Mouse (Mus musculus): ENCODE data around the gene Phlda2. TPM values are rescaled to one million over a fixed set of nuclear protein-coding genes. Genes with fewer than 3 reads are reported as not detected.

Phlda2 gene
- 6.5 and 8.3 TPM in 2 replicates for polyA plus RNA-seq (2015; fragmentation: Nextera tagmentation; extraction: Ambion mirVana)

GRCm38 (mm10) chr7:143502418-143503200, at the start of gene Phlda2:
Gene Phlda2, minus strand, starts transcription at chr7:143503150.

GRCm38 (mm10) chr7:143548976-143549457, 46.1 kb upstream of the Phlda2 start, which contains the start of gene Nap1l4:
Gene Nap1l4, minus strand, starts transcription at chr7:143549106.

DNA sequence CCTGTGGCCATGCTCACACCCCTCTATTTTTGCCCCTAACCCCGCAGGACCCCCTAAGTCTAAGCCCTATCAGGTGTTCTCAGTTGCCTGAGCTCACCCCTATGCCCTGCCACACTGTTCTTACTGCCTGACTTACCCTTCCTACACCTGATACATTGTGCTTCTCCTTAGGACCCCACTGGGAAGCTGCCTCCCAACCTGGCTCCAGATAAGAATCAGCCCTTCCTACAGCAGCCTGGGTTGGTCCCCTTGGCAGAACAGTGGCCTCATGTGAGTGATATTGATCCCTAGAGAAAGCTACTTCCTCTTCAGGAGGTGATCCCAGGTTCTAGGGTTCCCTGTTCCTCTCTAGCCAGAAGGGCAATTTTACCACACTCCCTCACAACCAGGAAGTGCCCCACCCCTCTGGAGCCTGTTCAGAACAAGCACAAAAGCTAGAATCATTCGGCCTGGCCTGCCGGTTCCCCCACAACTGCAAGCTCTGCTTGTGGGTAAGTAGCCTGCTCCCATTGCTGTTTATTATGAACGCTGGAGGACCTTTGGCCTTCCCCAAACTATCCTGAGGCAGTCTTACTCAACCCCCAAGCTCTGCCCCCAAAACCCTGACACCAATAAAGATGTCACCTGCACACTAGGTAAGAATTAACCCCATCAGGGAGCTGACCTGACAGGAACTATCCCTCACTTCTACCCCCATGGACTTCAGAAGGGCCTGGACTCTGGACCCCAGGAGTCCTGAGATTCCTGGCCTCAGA, 29.4 kb downstream of the Phlda2 start, which contains the start of gene Slc22a18:
Gene Slc22a18, plus strand, starts transcription at position 390 of the 755 bp plus-strand sequence.

DNA sequence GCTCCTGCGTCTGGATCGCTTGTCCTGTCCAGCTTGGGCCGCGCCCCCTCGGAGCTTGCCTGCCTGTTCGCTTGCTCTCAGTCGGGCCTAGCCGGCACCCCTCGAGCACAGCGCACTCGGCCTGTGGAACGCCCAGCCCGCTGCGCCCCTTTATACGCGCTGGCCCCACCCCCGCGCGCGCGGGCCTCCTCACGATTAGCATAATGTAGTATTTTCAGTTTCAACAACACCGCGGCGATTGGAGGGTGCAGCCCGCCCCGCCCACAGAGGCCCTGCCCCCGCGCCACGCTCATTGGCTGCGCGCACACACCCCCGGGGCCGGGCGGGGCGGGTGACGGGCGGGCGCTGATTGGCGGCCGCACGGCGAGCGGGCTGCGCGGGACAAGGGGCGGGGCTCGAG, 42.1 kb downstream of the Phlda2 start, which contains the start of gene Cdkn1c:
Gene Cdkn1c, minus strand, starts transcription at position 177 of the 400 bp plus-strand sequence.

Other genes with a start within 250 kb of the Phlda2 start
- gene Cdkn1c, start 42.1 kb downstream of the Phlda2 start, polyA plus RNA-seq (2015; fragmentation: Nextera tagmentation; extraction: Ambion mirVana): 118 and 150 TPM in 2 replicates
- 4.3 and 4.8 TPM in 2 replicates for gene Slc22a18, start 29.4 kb downstream of the Phlda2 start, polyA plus RNA-seq (2015; fragmentation: Nextera tagmentation; extraction: Ambion mirVana)
- 123 and 128 TPM in 2 replicates for gene Nap1l4, start 46.0 kb upstream of the Phlda2 start, polyA plus RNA-seq (2015; fragmentation: Nextera tagmentation; extraction: Ambion mirVana)
- gene Cars, start 96.9 kb upstream of the Phlda2 start, polyA plus RNA-seq (2015; fragmentation: Nextera tagmentation; extraction: Ambion mirVana): 49.1 and 50.7 TPM in 2 replicates
- gene Tnfrsf26, start 125.6 kb upstream of the Phlda2 start, polyA plus RNA-seq (2015; fragmentation: Nextera tagmentation; extraction: Ambion mirVana): 0.89 and 1.3 TPM in 2 replicates
- gene Tnfrsf22, start 146.5 kb upstream of the Phlda2 start, polyA plus RNA-seq (2015; fragmentation: Nextera tagmentation; extraction: Ambion mirVana): 10.9 and 14.1 TPM in 2 replicates
- 8.2 and 9.2 TPM in 2 replicates for gene Tnfrsf23, start 182.7 kb upstream of the Phlda2 start, polyA plus RNA-seq (2015; fragmentation: Nextera tagmentation; extraction: Ambion mirVana)

Measured in urinary bladder, postnatal 0 days (tissue).